Mouse (Mus musculus): Measurements from ENCODE around the gene Atp6v1g2.

DNA sequence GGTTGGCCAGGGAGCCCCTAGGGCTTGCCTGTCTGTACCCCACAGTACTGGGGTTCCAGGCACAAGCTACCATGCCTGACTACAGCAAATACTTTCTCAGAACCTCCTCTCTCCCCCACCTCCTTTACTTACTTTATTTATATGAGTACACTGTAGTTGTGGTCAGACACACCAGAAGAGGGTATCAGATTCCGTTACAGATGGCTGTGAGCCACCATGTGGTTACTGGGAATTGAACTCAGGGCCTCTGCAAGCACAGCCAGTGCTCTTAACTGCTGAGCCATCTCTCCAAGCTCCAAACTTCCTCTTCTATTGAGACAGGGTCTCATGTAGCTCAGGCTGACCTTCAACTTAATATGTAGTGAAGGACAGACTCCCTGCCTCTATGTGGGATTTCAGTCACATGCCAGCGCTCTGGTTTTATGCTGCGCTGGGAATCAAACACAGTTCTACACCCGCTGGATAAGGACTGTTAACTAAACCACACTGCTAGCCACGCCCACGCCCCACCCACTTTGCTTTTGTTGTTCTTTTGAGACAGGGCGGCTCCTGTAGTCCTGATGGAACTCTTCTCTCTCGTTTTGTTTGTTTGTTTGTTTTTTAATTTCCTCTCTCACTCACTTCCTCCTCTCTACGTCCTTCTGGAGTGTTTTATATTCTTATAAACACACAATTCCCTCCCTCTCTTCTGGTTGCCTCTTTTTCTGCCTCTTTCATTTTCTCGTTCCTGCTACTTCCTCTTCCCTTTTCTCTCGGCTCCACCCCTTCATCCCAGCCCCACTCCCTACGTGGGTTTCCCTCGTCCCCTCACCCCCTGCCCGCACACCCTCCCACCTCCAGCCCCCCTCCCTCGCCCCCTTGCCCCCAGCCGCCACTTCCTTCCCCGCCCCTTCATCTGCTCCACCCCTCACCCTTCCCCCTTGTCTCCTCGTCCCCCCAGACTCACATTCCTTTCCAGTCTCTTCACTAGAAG is 47.5 kb upstream of the Atp6v1g2 start:
- TF ChIP-seq CTCF (conservative IDR thresholded peaks at IDR 0.05; ENCODE audit: low read length) (no peak), POU5F1 (IDR thresholded peaks at IDR 0.05; ENCODE audit: borderline replicate concordance, low read length) (no peak), NANOG (IDR thresholded peaks at IDR 0.05; ENCODE audit: borderline replicate concordance, low read length) (no peak)
